Mouse (Mus musculus) left cerebral cortex, postnatal 36 days (tissue): ENCODE data around the gene Tbc1d16. TPM values are rescaled to one million over a fixed set of nuclear protein-coding genes. Genes with fewer than 3 reads are reported as not detected.

ENCODE experiments used
- DNase-seq, 2 experiments: peaks; one replicate each; pipeline ENCODE4 v3.0.0; 2021 to 2022; ENCODE audit warnings: low spot score in 2 of 2, mixed read lengths in 1 of 2
- intact Hi-C: fragments of 180-260 bp; cut with DNase I; formaldehyde crosslinking; loops from one replicate; pipeline ENCODE4 v1.15.1; 2025
- total RNA-seq, 2 experiments: library from RNA; stranded (reverse); gene quantifications; 2 replicates each; pipeline ENCODE4 v1.2.3; 2021

Tbc1d16 gene
- total RNA-seq, 2 experiments from 2014 or later = 30.5 to 36.2 TPM

GRCm38 (mm10) chr11:119210321-119211100 lies 17.8 kb downstream of the Tbc1d16 start:
- peak; percentile 71 to 72 for DNase-seq
- intact Hi-C loops = no loop called here

DNA sequence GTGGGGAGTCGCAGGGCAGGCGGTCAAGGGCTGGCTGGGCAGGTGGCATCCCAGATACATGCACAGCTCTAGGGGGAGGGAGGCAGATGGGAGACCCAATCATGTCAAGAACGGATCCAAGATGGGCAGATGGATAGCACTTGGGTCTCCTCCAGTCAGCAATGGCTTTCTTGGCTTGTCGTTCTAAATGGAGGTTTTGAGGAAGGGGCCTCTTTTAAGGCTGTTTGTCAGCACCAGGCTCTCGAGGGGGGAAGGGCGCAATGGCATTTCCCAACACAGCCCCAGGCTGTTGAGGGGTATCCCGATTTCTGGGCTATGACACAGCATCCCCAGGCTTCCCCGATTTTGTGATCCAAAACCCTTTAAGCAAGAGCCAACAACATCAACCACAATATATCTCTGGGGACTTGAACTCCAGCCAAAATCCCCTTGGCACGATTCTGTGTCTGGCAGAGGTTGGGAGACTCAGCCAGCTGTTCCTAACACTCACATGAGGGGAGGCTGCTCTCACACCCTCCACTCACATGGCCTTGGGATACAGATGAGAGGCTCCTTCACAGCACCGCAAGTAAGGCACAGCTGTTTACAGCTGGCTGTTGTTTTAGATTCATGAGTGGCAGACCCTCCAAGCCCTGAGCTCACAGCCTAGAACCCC lies 18.8 kb downstream of the Tbc1d16 start:
- intact Hi-C loops = loop anchor here (5.0 kb wide), 1 partner anchor 38 kb away; no protein-coding TSS in a partner anchor
- no peak for DNase-seq

- DNase-seq = no peak
- intact Hi-C loops = loop anchor here (5.0 kb wide), 1 partner anchor 38 kb away; no protein-coding TSS in a partner anchor
Observed at GRCm38 (mm10) chr11:119208870-119209370, 19.4 kb downstream of the Tbc1d16 start.

DNA sequence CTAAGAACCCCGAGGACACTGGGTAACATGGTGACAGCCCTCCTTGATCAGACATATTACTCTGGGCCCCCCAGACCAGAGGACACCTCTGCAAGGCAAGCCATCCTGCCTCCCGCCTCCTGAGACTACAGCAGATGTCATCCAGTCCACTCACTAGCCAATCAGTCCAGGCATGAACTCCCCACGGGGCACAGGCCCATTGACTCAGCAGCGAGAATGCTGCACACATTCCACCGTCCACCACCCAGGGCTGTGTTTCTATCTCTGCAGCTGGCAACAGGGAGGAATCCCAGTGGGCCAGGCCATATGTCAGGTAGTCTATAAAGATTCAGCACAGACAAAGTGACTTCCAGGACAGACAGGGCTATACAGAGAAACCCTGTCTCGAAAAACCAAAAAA lies 20.3 kb downstream of the Tbc1d16 start:
- no peak for DNase-seq
- intact Hi-C loops = loop anchor here (5.0 kb wide), 1 partner anchor 39 kb away; no protein-coding TSS in a partner anchor

GRCm38 (mm10) chr11:119206562-119206961 lies 21.7 kb downstream of the Tbc1d16 start:
- peak; percentile 56 to 58 for DNase-seq
- intact Hi-C loops = loop anchor here (5.0 kb wide), 1 partner anchor 41 kb away; no protein-coding TSS in a partner anchor

DNA sequence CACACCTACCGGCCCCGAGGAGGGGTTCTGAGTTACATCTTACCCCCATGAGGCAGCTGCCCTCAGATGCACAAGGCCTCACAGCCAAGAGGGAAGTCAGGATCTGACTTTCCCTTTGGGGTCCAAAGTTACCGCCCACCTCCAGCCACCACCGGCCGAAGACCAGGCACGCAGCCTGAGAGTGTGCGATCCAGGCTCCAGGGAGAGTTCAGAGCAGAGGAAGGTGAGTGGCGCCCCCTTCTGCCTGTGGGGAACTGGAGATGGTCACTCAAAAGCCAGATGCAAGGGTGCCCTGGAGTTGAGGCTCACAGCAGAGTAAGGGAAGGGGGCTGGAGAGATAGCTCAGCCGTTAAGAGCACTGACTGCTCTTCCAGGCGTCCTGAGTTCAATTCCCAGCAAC lies 22.6 kb downstream of the Tbc1d16 start:
- DNase-seq = no peak
- intact Hi-C loops = loop anchor here (5.0 kb wide), 1 partner anchor 42 kb away; no protein-coding TSS in a partner anchor

GRCm38 (mm10) chr11:119203423-119203822 lies 24.9 kb downstream of the Tbc1d16 start:
- intact Hi-C loops = no loop called here
- no peak for DNase-seq

DNA sequence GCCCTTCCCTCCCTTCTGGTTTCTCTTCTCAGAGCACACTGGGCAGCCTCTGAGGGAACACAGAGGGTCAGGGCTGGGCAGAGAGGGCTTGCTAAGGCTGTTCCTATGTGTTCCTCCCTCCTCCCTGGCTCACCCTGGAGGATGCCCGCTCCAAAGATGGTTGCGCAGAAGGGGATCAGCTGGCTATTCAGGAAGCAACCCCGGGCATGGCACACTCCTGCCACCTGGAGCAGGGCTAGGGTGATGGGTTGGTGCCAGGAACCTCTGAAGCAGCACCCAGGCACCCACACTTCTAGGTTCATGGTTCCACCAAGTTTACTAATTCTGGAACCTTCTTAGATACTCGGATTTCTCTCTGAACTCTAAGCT lies 29.1 kb downstream of the Tbc1d16 start:
- no peak for DNase-seq
- intact Hi-C loops = no loop called here

GRCm38 (mm10) chr11:119198564-119199232 lies 29.6 kb downstream of the Tbc1d16 start:
- peak; percentile 82 to 85 for DNase-seq
- intact Hi-C loops = no loop called here

DNA sequence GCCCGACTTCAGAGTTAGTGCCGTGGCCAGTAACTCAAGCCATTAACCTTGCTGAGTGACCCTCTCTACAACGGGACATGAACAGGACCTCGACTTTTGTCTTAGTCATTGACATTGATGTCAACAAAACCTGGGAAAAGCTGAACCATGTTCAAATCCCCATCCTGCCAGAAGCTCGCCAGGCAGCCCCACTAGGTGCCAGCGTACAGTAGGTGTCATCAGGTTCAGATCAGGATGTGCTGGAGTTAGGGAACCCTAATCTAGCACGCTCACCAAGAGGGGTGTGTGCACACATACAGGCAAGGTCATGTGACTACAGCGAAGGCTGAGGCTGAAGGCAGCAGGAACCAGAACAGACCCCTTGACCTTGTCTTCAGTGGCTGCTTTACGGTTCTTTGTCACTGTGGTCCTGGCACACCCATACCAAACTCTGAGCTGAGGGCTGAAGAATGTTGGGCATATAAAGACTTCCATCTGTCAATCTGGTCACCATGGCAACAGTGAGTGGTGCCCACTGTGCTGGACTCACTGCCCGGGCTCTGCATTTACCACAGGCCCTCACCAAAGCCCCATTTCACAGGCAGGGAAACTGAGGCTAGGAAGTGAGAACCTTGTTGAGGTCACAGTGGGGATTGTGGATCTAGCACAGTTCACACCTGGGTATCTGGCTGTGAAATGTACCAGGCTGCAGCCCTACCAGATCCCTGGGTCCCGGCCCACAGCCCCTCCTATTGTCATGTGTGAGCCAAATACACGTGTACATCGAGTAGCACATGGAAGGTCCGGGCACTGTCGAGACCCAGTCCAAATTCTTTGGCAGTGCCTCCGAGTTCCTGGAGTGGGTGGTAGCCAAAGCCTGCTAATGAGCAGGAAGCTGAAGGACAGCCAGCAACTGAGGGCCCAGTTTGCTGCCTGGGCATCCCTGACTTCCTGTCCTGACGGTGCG lies 30.4 kb downstream of the Tbc1d16 start:
- DNase-seq = no peak
- intact Hi-C loops = no loop called here

DNA sequence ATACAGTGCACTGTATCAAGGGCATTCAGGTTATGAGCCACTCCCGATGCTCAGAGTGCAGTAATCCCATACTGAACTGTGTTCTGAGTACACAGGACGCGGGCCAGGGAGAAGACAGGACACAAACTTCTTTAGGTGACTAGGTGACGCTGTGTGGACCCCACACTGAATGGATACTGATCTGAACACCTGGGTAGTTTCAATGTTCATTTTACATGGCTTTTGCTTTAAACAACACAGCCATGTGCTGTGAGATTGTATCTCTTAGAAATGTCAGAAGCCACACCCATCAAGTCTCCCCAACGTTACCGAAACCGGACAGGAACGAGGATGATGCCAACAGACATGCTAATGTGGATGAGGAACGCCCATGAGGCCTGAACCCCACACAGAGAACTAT lies 35.7 kb downstream of the Tbc1d16 start:
- intact Hi-C loops = no loop called here

GRCm38 (mm10) chr11:119192176-119192575 lies 36.1 kb downstream of the Tbc1d16 start:
- no peak for DNase-seq
- intact Hi-C loops = no loop called here

More for the DNA sequence above, 35.7 kb downstream of the Tbc1d16 start:
- DNase-seq = no peak

GRCm38 (mm10) chr11:119191606-119192081 lies 36.7 kb downstream of the Tbc1d16 start:
- intact Hi-C loops = no loop called here
- DNase-seq = no peak

- peak; percentile 54 to 63 for DNase-seq
- intact Hi-C loops = no loop called here
Observed at GRCm38 (mm10) chr11:119190498-119190897, 37.8 kb downstream of the Tbc1d16 start.

DNA sequence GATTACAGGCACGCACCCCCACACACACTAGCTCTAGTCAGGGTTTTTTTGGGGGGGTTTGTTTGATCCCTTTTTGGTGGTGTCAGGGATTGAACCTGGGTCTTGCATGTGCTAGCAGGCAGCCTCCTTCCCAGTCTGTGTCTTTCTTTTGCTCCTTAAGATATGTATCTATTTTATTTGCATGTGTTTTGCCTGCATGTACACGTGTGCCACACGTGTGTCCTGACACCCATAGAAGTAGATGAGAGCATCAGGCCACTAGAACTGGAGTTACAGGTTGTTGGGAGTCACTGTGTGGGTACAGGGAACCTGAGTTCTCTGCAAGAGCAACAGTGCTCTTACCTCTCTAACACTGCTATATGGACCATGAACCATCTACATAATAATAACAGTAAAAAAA lies 39.0 kb downstream of the Tbc1d16 start:
- DNase-seq = no peak
- intact Hi-C loops = loop anchor here (5.0 kb wide), 2 partner anchors 102 to 137 kb away; partner anchors contain the start of gene Cbx4

GRCm38 (mm10) chr11:119188389-119188788 lies 39.9 kb downstream of the Tbc1d16 start:
- DNase-seq = no peak
- intact Hi-C loops = loop anchor here (5.0 kb wide), 2 partner anchors 101 to 136 kb away; partner anchors contain the start of gene Cbx4

GRCm38 (mm10) chr11:119187800-119188197 lies 40.5 kb downstream of the Tbc1d16 start:
- intact Hi-C loops = loop anchor here (5.0 kb wide), 2 partner anchors 100 to 135 kb away; partner anchors contain the start of gene Cbx4
- DNase-seq = no peak

DNA sequence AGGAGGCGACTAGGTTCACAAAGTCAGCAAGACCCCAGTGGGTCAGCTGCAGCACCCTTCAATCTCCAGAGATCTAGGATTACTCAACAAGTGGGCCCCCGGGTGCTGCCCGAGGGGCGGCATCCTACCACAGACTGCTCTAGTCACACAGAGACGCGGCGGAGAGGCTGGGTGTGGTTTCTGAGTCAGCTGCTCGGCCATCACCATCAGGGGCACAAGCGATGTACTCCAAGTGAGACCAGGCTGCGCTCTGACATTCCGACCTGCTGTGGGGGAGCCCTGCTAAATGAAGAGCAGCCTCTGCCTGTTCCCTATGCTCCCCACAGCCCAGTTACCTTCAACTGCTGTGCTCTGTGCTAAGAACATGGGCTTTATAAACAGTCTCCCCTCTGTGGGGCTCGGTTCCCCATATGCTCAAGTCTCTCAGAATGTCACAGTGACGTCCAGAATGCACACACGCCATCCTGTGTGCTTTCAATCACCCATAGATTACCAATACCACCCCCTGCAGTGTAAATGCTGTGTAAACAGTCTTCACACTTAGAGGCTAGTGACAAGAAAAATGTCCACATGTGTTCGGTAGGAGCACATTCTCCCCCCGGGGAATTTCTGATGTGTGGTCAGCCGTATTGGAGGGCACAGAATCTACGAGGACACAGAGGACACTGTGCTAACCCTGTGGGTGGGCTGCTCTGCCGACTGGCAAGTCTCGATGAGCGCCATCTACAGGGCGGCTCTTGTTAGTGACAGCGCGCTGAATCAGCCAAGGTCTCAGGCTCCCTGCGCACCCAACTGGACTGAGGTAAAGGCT lies 41.1 kb downstream of the Tbc1d16 start:
- peak; percentile 47 to 49 for DNase-seq
- intact Hi-C loops = loop anchor here (5.0 kb wide), 2 partner anchors 100 to 135 kb away; partner anchors contain the start of gene Cbx4
